Mouse (Mus musculus): ENCODE measurements at regions not wholly inside any gene's neighbourhood (a gene's known extent, or its start where the extent isn't known, plus 50 kb on each side); places are given as distances from the start of the nearest gene placed in this dataset.

DNA sequence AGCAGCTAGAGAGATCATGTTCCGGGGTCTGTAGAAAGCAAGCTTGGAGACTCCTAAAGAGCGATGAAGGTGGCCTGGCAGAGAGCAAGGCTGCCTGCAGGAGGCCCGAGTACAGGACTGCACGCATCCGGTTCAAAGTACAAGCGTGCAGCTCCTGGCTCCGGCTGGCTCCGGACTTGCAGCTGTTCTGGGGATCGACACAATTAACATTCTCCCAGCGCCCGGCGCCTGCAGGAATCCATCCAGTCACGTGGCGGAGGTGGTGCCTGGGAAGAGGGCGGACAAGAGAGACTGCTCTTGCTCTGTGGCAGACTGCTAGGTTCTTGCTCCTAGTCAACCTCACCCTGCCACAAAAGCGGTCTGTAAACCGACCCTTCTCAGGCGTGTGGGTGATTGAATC is 86.9 kb downstream of the Bdh1 start:
- no peak for ATAC-seq (replicated peaks; ENCODE audit: insufficient number of reproducible peaks, low FRiP score, low TSS enrichment, poor library complexity, severe bottlenecking)

DNA sequence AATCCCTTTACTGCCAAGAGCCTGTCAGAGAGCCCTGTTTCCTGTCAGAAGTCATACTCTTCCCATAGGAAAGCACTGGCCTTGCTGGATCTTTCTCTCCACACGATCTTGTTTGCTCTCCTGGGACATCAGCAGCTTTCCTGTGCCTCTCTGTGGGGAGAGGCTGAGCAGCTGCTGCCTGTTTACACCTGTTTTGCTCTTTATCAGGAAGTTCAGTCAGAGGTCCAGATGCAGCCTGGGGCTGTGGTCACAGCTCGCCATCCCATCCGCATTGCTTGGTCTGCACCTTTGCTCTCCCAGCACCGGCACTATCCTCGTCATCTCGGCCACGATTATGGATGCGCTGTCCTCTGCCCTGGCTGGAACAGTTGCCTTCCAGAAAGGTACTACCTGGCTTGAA is 88.0 kb downstream of the Bdh1 start:
- no peak for ATAC-seq (replicated peaks; ENCODE audit: insufficient number of reproducible peaks, low FRiP score, low TSS enrichment, poor library complexity, severe bottlenecking)

DNA sequence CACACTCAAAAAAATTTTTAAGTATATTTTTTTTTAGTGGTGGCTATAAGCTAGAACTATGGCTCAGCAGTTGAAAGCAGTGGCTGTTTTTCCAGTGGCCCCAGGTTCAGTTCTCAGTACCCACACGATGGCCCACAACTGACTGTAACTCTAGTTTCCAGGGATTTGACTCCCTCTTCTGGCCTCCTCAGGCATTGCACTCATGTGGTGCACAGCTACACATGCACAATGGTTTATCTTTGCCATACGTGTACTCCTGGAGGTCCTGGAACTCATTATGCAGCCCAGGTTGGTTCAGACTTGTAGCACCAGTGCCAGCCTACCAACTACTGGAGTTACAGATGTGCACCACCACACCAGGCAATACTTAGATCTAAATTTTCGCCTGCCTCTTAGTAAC is 96.7 kb downstream of the Bdh1 start:
- no peak for ATAC-seq (replicated peaks; ENCODE audit: insufficient number of reproducible peaks, low FRiP score, low TSS enrichment, poor library complexity, severe bottlenecking)

DNA sequence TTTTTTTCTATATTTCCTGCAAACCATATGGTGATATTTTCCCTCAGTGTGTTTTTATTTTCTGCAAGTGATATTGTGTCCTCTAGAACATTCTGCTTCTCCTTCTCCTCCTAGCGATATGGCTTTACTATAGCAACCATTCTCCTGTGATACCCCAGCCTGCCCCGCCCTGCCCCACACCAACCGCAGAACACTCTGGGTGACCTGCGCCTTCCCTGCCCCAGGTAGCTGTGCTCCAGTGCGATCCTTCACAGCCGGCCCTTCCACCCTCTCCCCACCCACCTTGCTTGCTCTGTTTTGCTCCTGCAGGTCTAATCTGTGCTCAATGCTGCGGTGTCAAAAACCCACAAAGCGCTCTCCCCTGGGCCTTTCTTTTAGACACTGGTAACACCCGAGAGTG is 98.0 kb downstream of the Bdh1 start:
- no peak for ATAC-seq (replicated peaks; ENCODE audit: insufficient number of reproducible peaks, low FRiP score, low TSS enrichment, poor library complexity, severe bottlenecking)

DNA sequence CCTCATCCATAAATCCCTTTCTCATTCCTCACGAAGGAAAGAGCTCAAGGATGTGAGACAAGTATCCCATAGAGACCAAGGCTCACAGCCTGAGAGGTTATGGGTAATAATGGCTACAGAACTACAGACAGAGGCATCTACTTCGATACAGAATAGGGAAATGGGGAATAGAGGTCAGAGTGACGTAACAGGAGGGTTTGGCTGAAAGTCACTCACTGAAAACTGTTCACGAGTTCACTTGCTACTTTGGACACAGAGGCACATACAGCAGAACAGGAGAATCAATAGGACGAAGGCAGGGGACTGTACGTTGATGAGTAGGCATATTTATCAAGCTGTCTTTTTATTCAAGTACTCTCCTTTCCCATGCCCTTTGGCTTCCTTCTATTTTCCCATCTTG is 99.7 kb downstream of the Bdh1 start:
- ATAC-seq (replicated peaks; ENCODE audit: insufficient number of reproducible peaks, low FRiP score, low TSS enrichment, poor library complexity, severe bottlenecking): no peak

DNA sequence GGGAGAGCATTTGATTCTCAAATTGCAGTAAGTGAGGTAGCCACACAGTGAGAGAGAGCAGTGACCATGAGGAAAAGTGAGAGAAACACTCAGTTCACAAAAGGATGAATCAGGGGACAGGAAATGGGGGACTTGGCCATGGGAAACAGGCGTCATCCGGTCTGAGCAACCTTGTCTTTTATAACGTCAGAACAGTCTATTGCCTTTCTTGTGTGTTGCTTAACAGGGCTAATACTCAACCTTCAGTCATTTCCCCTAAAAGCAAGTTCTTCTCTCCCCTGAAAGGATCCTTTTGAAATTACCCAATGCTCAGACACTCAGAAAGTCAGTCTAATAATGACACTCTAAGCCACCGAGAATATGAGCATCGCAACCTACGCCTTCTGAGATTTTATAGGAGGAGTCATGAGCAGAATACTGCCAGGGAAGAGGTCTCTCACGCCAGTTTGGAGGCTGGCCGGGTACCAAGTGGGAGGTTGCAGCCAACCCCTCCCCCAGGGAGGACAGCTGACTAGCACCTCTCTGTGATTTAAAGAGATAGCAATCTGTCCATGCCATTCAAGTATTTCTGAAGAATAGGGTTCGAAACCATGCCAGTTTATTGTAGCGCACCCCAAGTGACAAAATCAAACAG is 104.7 kb downstream of the Bdh1 start:
- ATAC-seq (replicated peaks; ENCODE audit: insufficient number of reproducible peaks, low FRiP score, low TSS enrichment, poor library complexity, severe bottlenecking): no peak

DNA sequence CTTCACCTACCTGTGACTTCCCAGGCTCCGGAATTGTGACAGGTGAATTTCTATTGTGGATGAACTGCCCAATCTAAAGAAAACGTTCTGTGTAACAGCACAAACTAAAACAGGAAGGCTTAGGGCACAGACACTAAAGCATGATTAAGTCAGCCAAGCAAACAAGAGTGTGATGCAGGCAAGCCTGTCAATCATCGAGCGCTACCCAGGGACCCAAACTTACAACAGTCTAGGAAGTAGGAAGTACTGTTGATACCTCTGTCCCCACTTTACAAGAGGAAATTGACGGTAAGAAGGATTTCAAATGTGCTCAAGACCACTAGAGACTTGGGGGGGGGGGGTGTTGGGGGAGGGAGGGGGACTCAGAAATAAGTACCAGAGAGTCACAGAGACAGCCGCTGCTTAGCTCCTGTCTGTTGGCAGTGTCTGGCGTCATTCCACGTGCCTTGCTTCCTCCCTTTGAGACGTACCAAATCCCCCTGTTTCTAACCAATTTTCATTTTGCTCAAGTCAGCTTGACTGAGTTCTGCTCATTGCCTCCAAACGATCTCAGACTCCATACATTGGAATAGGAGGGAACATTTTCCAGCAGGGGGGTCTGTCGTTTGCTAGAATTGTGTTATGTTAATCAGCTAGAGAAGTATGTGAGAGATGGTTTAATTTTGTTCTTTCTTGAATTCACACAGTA is 106.7 kb downstream of the Bdh1 start:
- no peak for ATAC-seq (replicated peaks; ENCODE audit: insufficient number of reproducible peaks, low FRiP score, low TSS enrichment, poor library complexity, severe bottlenecking)

DNA sequence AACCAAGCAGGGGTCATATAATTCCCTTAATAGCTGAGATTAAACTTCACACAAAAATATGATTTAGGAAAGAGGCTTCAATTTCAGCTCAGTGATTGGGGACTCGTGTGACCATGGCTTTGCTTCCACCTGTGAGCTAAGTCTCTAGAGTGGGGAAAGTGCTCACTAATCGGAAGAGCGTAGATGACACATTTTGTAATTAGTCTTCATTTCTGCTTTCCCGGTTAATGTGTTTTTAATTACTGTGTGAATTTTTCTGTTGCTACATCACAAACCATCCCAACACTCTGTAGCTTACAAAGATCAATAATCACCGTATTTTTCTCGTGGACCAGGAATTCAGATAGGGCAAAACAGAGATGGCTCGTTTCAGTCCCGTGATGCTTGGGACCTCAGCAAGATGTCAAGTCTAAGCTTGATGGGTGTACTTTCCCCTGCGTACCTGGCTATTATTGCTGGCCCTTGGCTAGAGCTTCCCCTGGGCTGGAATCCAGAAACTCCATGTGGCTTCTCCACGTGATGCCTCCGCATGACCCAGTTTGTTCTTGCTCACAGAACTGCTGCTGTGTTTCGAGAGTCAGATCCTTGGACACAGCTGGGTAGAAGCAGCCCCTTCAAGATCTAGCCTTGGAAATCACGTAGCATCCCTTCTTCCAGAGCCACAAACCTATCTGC is 107.3 kb downstream of the Bdh1 start:
- ATAC-seq (replicated peaks; ENCODE audit: insufficient number of reproducible peaks, low FRiP score, low TSS enrichment, poor library complexity, severe bottlenecking): no peak

DNA sequence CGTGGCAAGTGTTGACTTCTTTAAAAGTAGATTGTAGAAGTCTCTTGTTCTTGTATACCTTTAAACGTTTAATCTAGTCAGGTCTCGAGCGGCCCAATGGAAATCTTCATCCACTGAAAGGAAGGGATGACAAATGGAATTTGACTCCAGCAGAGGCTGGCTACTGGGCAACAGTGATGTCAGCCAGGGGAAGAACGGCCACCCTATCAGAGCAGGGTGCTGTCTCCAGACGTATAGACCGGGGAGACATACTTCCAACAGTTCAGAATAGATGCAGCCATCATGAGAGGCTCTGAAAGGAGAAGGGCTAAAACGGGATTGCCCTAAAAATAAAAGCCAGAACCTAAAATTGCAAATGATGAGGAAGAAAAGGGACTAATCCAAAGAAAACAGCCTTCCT is 108.0 kb downstream of the Bdh1 start:
- no peak for ATAC-seq (replicated peaks; ENCODE audit: insufficient number of reproducible peaks, low FRiP score, low TSS enrichment, poor library complexity, severe bottlenecking)

DNA sequence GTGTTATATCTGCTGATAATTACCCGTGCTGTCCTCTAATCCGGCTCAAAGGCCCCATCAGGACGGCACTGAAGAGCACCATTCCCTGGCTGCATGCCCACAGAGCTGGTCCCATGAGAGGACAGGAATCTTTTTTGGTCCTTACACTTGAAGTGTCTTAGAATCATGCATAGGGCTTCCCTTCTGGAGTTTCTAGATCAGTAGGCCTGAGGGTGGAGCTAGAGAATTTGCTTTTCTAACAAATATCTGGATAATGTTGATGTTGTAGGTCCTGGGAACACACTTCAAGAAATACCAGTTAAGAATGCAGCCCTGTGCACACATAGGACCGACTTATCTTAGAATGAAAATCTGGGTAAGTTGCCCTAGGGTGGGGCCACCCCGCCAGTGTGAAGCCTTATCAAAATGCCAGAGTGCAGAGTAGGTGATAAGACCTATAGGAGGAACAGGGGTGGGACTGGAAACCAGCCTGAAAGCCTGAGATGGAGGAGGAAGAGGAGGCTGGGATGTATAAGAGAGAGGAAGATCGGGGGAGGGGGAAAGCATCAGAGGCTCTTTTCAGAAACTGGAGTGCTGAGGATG is 111.2 kb downstream of the Bdh1 start:
- no peak for ATAC-seq (replicated peaks; ENCODE audit: insufficient number of reproducible peaks, low FRiP score, low TSS enrichment, poor library complexity, severe bottlenecking)

DNA sequence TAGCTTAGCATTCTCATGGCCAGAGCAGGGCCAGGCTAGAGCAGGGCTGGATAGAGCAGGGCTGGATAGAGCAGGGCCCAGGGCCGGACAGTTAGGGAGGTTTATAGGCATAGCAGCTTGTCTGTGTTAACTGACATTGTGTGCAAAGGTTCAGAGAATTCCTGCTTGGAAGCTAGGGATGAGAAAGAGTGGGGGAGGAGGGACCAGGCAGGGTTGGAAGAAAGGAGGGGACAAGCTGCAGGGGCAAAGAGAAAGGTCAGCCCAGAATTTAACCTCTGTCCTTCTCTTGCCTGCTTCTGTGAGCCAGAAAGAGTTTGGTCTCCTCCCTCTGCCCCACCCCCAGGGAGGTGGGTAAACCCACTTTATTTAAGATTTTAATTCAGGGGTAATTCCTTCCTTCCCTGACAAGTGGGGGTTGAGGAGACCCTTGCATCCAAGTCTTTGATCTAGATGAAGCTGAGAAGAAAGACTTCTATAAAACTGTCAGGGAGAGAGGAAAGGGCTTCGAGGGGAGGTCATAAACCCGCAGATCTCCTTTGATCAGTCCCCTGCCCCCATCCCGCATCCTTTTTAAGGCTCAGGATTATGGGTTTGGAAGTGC is 112.9 kb downstream of the Bdh1 start:
- no peak for ATAC-seq (replicated peaks; ENCODE audit: insufficient number of reproducible peaks, low FRiP score, low TSS enrichment, poor library complexity, severe bottlenecking)

DNA sequence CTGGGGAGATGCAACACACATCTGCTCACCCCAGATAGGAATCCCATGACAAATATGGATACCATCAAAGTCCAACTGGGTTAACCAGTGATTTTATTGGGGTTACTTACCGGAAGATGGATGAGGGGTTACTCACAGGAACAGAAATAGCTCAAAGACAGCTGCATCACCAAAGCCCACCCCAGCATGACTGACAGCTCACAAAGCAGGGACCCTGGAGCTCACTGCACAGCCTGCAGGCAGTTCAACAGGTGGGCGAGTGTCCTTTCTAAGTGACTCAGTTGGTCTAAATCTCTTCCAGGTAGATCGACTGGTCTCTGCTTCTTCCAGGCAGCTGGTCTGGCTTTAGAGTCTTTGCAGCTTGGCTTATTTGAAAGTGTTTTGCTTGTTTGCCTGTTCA is 114.2 kb downstream of the Bdh1 start:
- ATAC-seq (replicated peaks; ENCODE audit: insufficient number of reproducible peaks, low FRiP score, low TSS enrichment, poor library complexity, severe bottlenecking): no peak

DNA sequence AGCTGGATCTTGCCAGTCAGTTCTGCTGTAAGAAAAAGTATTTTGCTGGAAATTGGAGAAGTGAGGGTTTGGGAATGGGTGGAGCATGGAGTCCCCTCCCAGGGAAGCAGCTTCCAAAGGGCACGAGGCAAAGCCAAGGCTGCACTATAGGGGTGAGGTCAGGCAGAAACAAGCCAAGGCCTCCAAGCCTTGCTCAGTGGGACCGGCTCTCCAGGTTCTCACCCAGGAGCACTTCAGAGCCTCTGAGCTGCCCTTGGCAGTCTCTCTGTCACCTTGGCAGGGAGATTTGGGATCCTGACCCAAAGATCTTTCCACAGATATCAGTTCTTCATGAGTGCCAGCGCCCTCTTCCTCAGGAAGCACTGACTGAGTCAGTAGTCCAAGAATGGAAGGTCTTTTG is 116.5 kb downstream of the Bdh1 start:
- no peak for ATAC-seq (replicated peaks; ENCODE audit: insufficient number of reproducible peaks, low FRiP score, low TSS enrichment, poor library complexity, severe bottlenecking)

DNA sequence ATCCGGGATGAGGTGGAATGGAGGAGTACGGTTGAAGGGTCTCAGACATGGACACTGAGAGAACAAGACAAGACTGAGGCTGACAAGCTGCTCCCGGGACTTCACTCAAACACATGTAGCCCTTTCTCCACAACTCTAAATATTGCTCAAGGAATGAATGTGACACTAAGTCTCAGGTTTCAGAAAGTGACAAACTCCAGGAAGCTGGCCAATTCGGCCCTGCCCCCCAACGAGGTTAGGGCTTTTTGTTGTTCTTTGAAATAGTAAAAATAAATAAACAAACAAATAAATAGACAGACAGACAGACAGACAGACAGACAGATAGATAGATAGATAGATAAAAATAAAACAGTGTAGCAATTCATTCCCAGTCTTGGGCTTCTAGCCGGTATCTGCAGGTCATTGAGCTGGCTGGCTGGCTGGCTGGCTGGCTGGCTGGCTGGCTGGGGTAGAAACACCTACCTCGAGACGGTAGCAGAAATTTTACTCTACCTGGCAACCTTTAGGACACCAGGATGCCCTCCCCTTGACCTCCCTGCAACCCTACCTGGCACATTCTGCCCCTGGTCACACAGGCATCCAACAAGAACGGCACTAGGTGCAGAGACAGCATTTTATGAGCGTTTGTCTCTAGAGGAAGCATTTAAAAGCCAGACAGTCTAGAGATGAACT is 119.6 kb upstream of the Dlg1 start:
- ATAC-seq (replicated peaks; ENCODE audit: insufficient number of reproducible peaks, low FRiP score, low TSS enrichment, poor library complexity, severe bottlenecking): no peak

DNA sequence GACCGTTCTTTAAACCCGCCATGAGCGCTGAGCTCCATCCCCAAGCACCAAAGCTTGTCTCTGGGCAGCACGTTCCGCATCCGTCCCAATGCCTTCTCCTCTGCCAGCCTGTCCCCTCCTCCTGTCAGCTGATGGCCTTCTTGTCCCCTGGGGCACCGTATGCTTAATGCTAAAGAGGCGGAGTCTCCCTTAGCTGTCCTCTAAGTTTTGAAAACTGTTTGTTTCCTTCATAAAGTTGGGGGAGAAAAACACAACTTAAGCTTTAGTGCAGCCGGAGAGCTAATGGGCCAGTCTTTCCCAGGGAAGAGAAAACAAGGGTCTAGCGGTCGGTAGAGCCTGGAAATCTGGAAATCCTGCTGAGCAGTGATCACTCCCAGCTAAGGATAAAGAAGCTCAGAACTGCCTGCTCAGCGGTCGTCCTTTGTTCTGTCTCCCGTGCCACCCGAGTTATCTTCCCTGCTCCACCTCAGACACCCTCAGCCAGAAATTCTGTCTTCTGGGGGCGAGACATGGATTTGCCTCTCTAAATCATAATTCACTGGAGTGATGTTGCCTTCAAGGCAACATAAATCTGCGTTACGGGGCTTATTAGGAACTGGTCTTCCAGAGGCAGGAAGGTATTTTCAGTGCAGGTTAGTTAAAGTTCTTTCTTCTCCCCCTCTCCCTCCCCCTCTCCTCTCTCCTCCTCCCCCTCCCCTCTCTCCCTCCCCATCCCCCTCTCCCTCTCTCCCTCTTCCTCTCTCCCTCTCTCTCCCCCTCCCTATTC is 117.0 kb upstream of the Dlg1 start:
- no peak for ATAC-seq (replicated peaks; ENCODE audit: insufficient number of reproducible peaks, low FRiP score, low TSS enrichment, poor library complexity, severe bottlenecking)

DNA sequence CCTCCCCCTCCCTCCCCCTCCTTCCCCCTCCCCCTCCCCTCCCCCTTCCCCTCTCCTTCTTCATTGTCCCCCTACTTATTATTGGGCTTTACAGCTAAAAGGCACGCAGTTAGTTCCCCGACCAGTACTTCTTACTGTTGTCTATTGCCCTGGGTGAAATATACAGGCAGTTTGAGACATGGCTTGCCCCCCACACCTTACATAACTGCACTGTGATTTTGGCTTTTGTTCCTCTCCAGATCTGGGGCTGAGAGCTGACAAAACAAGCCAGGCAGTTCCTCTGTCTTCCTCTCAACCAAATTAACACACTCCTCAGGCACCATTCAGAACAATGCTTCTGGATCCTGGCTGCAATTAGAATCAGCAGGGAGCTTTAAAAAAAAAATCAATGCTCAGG is 116.4 kb upstream of the Dlg1 start:
- ATAC-seq (replicated peaks; ENCODE audit: insufficient number of reproducible peaks, low FRiP score, low TSS enrichment, poor library complexity, severe bottlenecking): no peak

DNA sequence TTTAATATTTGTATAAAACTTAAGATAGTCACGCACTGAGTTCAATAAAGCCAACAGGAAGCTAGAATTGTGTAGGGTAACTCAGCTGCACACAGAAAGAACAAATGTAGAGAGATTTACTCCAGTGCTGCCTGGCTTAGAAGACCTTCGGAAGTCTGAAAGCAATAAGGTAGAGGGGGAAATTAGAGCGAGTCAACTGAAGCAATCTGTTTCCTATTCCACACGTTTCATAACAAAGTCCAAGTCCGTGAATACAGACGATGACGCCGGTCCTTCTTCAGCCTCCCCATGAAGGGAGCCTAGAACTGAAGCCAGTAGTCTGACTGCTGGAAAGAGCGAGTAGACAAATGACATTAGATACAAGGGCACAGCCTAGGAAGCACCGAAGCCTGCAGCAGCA is 115.9 kb upstream of the Dlg1 start:
- no peak for ATAC-seq (replicated peaks; ENCODE audit: insufficient number of reproducible peaks, low FRiP score, low TSS enrichment, poor library complexity, severe bottlenecking)

DNA sequence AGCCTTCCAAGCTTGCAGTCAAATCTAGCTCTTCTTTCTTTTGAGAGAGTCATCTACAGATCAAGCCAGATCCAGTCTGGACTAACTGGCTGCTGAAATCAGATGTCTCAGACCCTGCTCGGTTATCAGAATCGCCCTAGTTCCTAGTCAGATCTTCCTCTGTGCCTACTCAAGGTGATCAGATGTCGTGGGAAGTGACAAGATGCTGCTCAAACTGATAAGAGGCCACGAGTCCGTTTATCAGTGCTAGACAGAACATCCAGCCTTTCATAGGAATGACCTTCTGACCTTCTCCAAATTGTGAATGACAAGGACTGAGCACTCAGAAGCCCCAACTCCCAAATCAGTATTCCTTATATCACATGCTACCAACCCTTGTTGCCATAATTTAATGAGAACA is 113.3 kb upstream of the Dlg1 start:
- no peak for ATAC-seq (replicated peaks; ENCODE audit: insufficient number of reproducible peaks, low FRiP score, low TSS enrichment, poor library complexity, severe bottlenecking)

All from monocyte, adult 5-6 weeks (primary cell).